Mouse (Mus musculus) gastrocnemius, adult 8-10 months (tissue): ENCODE results near the gene Gm20481. TPM values are rescaled to one million over a fixed set of nuclear protein-coding genes. Genes with fewer than 3 reads are reported as not detected.
"Not testable (repeated sequence)": the region's sequence is repeated elsewhere in the genome, so short reads cannot be mapped to it uniquely, and the experiment has no call there.

Experiments
- DNase-seq, 2 experiments: peaks; one replicate each; pipeline ENCODE4 v3.0.0; 2022; ENCODE audit warnings: low spot score in 2 of 2
- total RNA-seq, 4 experiments: library from RNA; stranded (reverse); gene quantifications; 2 replicates each; pipeline ENCODE4 v1.2.4; 2022

Gene Gm20481
- not detected for total RNA-seq

DNA sequence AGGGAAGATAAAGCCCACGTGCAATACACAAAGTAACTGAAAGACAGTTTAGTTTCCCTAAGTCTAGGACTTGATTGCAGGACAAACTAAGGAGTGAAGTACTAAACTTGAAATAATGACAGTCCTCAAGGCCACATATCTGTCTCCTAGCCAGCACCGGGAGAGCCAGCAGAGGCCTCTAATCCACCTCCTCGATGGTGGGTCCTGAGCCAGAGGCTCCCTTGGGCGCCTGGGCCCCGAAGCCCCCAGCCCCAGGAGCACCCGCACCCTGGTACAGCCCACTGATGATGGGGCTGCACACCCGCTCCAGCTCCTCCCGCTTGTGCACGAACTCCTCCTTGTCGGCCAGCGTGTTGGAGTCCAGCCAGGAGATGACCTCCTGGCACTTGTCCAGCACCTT lies at the start of gene Gm20481:
TSS of gene Gm20481 (plus strand) at position 91 of the 400 bp plus-strand sequence.
- not testable (repeated sequence) for DNase-seq

DNA sequence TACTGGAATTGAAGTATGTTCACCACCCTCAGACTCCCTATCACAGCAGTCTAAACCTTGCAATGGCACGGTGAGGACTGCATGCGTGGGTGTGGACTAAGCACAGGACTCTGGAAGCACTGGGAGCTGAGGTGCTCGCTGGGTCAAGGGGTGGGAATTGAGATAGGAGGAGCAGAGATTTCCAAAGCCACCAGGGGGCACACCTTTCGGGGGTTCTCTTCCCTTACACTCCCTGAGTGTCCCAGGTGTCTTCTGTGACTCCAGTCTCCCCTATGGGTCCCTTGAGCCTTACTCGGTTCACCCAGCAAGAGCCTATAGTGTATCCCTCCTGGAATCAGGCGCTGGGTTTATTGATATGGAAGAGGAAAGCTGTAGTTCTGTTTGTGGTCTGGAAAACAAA lies 46.8 kb upstream of the Gm20481 start:
- no peak for DNase-seq

DNA sequence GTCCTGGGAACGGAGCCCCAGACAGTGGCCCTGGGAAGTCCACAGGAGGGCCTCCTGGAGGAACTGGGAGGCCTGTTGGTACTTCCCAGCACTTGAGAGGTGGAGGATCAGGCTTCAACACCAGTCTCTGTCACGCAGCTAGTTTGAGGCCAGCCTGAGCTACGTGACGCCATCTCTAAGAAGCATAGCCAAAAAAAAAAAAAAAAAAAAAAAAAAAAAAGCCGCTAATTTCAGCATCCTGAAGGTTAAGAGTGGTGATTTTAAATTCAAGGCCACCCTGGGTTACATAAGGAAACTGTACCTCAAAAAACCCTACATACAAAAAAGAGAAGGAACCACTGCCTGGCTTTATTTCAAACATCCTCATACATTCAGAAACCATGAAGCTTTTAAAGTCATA lies 45.5 kb upstream of the Gm20481 start:
- DNase-seq, result no peak

DNA sequence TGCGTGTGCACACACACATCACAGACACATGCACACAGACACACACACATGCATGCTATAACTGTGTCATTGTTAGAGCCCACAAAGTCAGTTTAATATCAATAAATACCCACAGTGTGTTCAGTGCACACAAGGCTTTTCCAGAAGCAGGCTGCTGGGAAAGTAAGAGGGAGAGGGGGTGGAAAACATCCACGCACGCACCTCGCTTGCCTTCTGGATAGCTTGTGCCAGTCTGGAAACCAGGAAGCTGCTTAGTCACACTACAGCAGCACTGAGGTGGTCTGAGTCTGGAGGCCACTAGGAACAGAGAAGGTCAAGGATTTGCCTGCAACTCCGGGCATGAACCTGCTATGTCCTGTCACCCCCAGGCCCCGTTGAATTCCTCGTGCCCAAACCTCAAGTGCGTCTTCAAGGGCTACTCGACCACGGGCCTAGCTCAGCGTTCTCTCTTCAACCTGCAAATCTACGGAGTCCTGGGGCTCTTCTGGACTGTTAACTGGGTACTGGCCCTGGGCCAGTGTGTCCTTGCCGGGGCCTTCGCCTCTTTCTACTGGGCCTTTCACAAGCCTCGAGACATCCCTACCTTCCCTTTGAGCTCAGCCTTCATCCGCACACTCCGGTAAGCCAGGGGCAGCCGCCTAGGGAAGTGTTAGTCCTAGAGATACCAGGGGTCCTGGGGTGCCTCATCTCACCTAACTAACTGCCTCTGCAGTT lies 42.2 kb upstream of the Gm20481 start:
- no peak for DNase-seq

DNA sequence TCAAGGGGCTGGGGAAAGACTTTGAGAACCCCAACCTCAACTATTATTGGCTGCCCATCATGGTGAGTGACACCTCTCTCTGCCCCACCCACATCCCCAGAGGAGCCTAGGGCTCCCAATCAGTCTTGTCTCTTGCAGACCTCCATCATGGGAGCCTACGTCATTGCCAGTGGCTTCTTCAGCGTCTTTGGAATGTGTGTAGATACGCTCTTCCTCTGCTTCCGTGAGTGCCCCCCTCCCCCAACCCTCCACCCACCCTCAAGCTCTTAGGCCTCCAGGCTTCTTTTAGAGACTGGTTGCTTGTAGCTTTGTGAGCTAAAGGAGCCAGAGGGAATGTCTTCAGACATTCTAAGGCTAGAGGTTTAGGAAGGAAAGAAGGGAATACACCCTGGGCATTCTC lies 40.9 kb upstream of the Gm20481 start:
- DNase-seq, result no peak

DNA sequence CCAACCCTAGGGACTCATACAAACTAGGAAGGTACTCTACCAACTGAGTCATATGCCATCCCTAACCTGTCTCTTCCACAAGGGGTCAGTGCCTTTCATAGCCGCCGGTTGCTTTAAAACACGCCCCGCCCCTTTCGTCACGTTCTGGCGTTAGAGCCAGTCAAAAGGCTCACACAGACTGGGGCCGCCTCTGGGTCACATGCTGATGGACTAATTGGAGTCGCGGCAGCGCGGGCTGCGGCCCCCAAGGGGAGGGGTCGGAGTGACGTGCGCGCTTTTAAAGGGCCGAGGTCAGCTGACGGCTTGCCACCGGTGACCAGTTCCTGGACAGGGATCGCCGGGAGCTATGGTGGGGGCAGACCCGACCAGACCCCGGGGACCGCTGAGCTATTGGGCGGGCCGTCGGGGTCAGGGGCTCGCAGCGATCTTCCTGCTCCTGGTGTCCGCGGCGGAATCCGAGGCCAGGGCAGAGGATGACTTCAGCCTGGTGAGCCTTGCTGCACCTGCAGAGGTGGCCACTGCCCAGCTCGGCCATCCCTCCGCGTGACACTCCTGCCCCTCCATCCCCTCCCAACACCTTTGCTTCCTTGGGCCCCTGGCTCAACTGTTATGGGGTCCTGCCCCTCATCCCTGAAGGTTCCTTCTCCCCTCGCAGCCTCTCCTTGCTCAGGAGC lies 38.5 kb upstream of the Gm20481 start, which contains the start of gene Neu1:
TSS of gene Neu1 (plus strand) at position 193 of the 674 bp plus-strand sequence.
- DNase-seq, result peak; percentile 98 to 99

DNA sequence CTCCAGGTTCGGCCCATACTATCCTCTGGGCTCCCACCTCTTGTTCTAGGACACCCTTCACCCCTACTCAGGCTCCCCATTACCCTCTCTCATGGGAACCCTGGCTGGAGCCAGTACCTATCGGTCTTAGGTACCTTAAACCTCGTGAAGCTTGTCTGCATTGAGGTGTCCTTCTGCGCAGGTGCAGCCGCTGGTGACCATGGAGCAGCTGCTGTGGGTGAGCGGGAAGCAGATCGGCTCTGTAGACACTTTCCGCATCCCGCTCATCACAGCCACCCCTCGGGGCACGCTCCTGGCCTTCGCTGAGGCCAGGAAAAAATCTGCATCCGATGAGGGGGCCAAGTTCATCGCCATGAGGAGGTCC lies 38.0 kb upstream of the Gm20481 start:
- DNase-seq, result no peak

DNA sequence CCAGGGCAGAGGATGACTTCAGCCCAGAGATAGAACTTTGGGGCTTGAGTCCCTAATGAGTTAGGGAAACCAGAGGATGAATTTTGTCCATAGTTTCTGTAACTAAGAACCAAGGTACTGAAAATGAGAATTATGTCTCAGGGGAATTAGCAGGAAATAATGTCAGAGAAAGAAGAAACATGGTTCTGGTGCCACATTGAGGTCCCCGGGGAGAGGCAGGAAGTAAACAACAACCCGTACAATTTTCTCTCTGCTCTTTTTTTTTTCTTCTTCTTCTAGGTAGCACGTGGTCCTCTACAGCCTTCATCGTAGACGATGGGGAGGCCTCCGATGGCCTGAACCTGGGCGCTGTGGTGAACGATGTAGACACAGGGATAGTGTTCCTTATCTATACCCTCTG lies 37.4 kb upstream of the Gm20481 start:
- DNase-seq, result no peak

DNA sequence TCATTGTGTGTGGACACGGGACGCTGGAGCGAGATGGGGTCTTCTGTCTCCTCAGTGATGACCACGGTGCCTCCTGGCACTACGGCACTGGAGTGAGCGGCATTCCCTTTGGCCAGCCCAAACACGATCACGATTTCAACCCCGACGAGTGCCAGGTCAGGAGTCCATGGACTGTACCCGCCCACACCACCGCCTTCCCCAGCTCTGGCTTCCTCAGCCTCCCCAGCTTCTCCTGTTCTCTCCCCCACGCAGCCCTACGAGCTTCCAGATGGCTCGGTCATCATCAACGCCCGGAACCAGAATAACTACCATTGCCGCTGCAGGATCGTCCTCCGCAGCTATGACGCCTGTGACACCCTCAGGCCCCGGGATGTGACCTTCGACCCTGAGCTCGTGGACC lies 35.7 kb upstream of the Gm20481 start:
- DNase-seq, result no peak

DNA sequence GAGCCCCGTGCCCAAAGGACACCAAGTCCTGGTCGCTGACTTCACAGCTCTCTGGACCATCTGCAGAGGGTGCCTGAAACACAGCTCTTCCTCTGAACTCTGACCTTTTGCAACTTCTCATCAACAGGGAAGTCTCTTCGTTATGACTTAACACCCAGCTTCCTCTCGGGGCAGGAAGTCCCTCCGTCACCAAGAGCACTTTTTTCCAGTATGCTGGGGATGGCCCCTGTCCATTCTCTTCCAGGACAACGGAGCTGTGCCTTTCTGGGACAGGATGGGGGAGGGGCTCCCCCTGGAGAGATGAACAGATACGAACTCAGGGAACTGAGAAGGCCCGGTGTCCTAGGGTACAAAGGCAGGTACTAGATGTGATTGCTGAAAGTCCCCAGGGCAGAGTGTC lies 34.9 kb upstream of the Gm20481 start:
- DNase-seq, result no peak

DNA sequence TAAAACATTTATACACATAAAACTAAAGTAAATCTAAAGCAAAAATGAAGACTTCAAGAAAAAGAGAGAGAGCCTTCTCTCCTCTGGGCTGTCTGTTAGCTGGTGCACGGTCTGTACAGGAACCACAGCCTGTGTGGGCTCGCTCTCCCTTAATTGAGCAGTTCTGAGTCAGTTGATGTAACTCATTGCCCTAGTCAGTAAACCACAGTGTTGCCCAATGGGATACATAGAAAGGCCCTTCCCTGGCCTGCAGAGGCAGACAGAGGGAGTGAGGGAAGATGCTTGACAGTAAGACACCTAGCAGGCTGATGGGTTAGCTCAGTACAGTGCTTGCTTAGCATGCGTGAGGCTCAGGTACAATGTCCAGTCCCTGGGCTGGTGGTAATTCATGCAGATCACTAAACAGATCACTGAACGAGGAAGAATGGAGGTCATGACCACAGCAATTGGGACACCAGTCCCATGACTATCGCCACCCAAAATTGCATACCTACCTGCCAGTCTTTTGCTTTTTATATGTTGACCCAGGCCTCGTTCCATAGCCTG lies 31.7 kb upstream of the Gm20481 start:
- DNase-seq, result no peak

DNA sequence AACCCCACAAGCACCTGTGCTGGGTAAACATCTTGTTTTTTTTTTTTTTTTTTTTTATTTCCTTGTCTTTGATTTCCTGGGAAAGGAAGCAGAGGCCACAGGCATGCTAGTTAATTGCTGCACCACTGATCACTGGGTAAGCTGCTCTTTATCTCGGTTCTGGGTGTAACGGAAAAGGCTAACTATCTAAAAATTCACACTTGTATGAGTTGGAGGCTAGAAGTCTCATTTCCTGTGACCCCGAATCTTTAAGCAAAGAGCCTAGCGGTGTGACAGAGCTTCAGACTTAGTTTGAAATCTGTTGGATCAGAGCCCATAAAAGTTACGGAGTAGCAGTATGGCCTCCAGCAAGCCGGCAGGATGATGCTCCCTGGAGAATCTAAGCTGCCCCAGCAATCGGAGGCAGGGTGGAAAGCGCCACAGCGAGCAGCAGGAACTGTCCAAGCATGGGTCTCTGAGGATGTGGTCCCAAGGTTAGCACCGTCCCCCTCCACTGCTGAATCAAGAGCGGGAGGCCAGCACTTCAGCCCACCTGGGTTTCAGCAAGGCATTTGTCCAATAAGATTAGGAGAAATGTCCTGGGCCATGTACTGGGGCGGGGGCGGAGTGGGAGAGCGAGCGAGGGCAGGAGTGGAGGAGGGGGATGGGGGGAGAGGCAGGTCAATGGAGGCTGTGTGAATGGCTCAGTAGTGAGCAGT lies 28.2 kb upstream of the Gm20481 start:
- no peak for DNase-seq

DNA sequence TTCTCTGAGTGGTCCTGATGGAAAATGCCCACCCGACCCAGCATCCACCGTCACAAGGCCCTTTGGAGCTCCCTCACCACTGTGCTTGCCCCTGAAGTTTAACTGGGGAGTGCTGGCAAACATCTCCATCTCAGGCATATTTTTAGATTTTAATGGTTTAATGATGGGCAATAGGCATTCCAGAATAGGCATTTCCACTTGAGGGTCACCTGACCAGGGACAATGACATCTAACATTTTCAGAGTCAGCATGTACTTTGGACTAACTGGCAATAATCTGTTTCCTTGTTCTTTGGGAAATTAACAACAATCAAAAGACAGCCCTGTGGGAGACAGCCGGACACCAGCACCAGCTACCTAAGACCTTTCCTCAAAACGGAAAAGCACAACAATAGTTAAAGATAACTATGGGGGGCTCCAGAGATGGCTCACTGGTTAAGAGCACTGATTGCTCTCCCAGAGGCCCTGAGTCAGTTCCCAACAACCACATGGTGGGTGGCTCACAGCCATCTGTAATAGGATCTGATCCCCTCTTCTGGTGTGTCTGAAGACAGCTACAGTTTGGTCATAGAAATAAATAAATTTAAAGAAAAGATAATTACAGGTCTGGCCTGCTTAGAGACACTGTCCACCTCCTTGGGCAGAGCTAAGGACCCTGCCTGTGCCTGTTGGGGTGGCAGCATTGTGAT lies 26.4 kb upstream of the Gm20481 start:
- no peak for DNase-seq

DNA sequence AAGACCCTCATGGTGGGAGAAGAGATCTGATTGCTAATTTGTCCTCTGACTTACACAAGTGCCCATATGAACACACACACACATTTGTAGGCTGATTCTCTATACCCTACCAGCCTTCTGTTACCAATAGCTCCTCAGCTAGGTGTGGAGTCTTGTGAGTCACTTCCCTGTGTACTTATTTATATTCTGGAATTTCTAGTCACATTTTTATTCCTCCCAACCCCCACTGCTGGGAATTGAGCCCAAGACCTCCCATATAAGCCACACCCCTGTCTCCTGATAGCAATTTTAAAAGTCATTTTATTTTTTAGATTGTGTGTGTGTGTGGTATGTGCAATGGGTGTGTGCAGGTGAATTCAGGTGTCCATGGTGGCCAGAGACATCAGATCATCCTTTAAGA lies 25.4 kb upstream of the Gm20481 start:
- DNase-seq, result no peak

DNA sequence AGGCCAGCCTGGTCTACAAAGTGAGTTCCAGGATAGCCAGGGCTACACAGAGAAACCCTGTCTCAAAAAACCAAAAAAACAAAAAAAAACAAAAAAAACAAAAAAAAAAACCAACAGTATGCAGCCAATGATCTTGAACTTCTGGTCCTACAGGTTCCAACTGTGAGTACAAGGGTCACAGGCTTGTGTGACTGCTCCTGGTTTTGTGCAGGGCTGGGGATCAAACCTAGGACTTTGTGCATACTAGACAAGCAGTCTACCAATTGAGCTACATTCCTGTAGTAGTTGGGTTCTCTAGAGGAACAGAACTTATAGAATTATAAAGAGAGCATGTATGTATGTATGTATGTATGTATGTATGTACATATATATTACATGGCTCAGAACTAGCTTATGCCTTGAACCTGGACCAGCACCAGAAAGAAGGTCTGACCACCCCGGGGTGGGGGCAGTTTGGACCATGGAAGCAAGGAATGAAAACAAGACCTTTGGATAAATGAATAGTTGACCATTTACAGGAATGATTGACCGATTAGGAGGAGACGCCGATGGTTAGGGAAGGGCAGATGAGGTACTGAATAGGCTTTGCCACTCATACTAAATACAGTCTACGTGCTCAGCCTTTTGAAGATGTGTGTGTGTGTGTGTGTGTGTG lies 23.1 kb upstream of the Gm20481 start:
- no peak for DNase-seq

DNA sequence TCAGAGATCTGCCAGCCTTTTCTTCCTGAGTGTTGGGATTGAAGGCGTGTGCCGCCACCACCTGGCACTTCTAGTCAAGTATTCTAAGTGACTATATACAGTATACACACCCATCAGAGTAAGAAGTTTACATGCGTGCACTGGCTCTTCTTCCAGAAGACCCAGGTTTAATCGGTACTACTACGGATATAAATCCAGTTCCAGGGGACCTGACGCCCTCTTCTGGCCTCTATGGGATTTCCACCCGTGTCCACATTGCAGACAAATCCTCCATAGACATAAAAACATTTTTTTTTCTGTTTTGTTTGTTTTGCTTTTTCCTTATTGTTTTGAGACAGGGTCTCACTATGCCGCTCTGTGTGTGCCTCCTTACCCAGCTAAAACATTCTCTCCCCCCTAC lies 22.1 kb upstream of the Gm20481 start:
- no peak for DNase-seq

DNA sequence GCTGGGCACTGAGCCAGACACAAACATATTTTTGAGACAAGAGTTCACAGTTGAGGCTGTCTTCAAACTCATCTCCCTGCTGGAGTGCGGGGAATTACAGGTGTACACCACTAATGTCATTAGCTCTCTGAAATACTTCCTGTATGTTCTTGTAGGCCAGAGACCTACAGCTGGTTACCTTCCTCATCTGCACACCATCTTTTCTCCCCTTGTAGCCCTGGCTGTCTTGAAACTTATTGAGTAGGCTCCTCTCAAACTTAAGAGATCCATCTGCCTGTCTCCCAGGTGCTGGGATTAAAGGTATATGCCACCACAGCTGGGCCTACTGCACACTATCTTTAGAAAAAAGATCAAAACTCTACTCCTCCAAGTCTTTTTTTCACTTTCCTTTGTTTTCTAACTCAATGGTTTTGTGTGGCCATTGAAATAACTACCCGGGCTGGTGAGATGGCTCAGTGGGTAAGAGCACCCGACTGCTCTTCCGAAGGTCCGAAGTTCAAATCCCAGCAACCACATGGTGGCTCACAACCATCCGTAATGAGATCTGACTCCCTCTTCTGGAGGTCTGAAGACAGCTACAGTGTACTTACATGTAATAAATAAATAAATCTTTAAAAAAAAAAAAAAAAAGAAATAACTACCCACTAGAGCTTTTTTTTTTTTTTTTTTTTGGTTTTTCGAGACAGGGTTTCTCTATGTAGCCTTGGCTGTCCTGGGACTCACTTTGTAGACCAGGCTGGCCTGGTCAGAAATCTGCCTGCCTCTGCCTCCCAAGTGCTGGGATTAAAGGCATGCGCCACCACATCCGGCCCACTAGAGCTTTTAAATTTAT lies 20.8 kb upstream of the Gm20481 start:
- not testable (repeated sequence) for DNase-seq

DNA sequence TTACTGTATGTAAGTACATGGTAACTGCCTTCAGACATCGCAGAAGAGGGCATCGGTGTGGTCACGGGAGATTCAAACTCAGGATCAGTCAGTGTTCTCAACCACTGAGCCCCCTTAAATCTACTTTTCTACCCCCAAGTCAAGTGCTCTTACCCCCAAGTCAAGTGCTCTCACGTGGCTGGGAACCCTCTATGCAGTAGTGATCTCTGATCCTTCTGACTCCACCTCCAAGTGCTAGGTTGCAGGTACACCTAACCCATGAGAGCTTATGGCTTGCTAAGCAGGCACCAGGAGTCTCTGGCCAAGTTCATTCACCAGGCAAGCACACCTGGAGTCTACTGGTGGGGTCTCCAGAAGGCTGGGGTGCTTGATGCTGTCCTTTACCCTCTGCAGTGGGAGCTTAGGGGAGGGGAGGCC lies 20.2 kb upstream of the Gm20481 start:
- no peak for DNase-seq

DNA sequence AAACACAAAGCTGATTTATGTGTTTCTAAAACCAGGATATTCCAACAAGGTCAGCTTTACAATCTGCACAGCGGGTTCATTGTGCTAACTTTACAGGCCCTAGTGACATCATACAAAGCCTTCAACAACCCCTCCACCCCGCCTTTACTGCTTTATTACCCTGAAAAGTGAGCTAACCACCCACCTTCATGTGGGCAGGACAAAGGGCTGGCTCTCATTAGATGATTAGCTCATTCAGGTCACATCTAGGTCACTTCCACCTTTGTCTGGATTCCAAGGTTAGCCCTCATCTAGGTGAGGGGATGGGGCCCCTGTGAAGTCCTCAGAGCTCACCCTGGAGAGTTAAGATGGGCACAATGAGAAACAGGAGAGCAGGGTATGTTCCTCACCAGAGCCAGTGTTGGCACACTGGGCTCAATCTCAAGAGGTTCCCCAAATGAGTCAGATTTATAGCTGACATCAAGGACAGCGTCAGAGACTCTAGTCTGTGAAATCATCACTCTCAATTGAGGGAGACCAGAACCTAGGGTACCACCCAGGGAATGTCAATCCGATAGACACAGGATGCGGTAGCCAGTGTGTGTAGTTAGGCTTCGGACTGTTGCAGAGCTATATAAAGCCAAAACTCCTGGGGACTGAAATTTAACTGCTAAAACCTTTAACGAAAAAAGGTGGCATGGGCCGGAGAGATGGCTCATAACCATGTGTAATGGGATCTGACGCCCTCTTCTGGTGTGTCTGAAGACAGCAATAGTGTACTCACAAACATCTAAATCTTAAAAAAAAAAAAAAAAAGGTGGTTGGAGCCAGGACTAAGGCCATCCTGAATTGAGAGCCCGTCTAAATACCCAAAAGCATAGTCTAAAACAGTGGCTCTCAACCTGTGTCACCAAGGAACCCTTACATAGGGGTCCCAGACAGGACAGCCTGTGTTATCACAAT lies 18.9 kb upstream of the Gm20481 start:
- DNase-seq, result no peak
